Mouse (Mus musculus): ENCODE measurements around the gene F2rl1. TPM values are rescaled to one million over a fixed set of nuclear protein-coding genes. Genes with fewer than 3 reads are reported as not detected.

F2rl1 gene
- polyA plus RNA-seq, 1 experiment = 0.17 TPM

DNA sequence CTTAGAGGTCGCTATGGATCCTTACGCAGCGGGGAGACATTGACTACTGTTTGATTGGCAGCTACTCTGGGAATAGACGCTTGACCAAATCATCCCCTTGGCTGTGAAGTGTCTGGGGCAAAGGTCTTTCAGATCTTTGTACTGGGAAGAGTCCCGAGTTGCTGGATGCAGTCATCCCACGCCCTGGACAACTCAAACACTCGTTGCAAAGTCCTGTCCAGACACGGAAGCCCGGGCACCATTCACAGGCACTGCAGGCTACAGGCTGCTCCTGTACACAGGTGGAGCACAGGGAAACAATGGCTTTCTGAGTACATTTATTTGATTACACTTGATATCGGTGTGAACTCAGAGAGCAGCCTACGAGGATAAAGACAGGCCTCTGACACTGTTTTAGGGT, 33.7 kb downstream of the F2rl1 start:
- Histone ChIP-seq H3K36me3 (ENCODE audit: control insufficient read depth, insufficient read depth, low read length) (no peaks in the 10 kb centered on the region), H3K4me3 (ENCODE audit: control insufficient read depth, low read depth, low read length) (no peak overlapping the region), H3K4me1 (ENCODE audit: control insufficient read depth, insufficient read depth, low read length) (no peaks in the 10 kb centered on the region; the same call in 1 of the 2 replicates), H3K27me3 (ENCODE audit: control insufficient read depth, insufficient read depth, low read length) (no peaks in the 10 kb centered on the region), H3K27ac (ENCODE audit: control insufficient read depth, insufficient read depth, low read depth, low read length) (no peak overlapping the region)
- no peak for TF ChIP-seq CTCF (IDR thresholded peaks at IDR 0.05; ENCODE audit: control insufficient read depth, insufficient read depth, insufficient replicate concordance, low read depth, low read length)
- TF ChIP-seq POLR2A (IDR thresholded peaks at IDR 0.05; ENCODE audit: control insufficient read depth, low read depth, low read length) = no peak

DNA sequence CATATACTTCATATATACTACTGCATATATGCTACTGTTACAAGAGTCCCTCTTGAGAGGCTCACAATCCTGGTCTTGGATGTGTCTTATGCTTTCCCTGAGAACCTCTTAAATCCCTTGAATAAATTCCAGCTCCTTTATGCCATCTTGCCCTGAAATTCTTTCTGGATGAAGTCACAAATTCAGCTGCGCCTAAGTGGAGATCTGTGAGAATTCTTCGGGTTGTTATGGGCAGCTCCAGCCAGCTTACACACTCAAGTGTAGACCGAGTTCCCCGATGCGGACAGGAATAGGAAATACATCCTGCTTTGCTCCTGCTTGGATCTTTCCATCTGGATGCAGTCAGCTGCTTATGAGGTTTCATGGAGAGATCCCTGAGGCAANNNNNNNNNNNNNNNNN, 40.4 kb downstream of the F2rl1 start:
- Histone ChIP-seq H3K4me1 (ENCODE audit: control insufficient read depth, insufficient read depth, low read length) (no peaks in the 10 kb centered on the region), H3K27ac (ENCODE audit: control insufficient read depth, insufficient read depth, low read depth, low read length) (no peak overlapping the region), H3K36me3 (ENCODE audit: control insufficient read depth, insufficient read depth, low read length) (no peaks in the 10 kb centered on the region), H3K4me3 (ENCODE audit: control insufficient read depth, low read depth, low read length) (no peak overlapping the region), H3K27me3 (ENCODE audit: control insufficient read depth, insufficient read depth, low read length) (no peaks in the 10 kb centered on the region)
- TF ChIP-seq POLR2A (IDR thresholded peaks at IDR 0.05; ENCODE audit: control insufficient read depth, low read depth, low read length) = no peak
- no peak for TF ChIP-seq CTCF (IDR thresholded peaks at IDR 0.05; ENCODE audit: control insufficient read depth, insufficient read depth, insufficient replicate concordance, low read depth, low read length)

GRCm38 (mm10) chr13:95481428-95481827, 43.6 kb downstream of the F2rl1 start:
- Histone ChIP-seq H3K27me3 (ENCODE audit: control insufficient read depth, insufficient read depth, low read length) (no peaks in the 10 kb centered on the region), H3K4me1 (ENCODE audit: control insufficient read depth, insufficient read depth, low read length) (peaks cover 2% of the 10 kb centered on the region; the same call in 1 of the 2 replicates), H3K4me3 (ENCODE audit: control insufficient read depth, low read depth, low read length) (no peak overlapping the region), H3K27ac (ENCODE audit: control insufficient read depth, insufficient read depth, low read depth, low read length) (no peak overlapping the region), H3K36me3 (ENCODE audit: control insufficient read depth, insufficient read depth, low read length) (no peaks in the 10 kb centered on the region)
- TF ChIP-seq CTCF (IDR thresholded peaks at IDR 0.05; ENCODE audit: control insufficient read depth, insufficient read depth, insufficient replicate concordance, low read depth, low read length) = peak; percentile 61; the same call in 1 of the 2 replicates
- TF ChIP-seq POLR2A (IDR thresholded peaks at IDR 0.05; ENCODE audit: control insufficient read depth, low read depth, low read length) = no peak

DNA sequence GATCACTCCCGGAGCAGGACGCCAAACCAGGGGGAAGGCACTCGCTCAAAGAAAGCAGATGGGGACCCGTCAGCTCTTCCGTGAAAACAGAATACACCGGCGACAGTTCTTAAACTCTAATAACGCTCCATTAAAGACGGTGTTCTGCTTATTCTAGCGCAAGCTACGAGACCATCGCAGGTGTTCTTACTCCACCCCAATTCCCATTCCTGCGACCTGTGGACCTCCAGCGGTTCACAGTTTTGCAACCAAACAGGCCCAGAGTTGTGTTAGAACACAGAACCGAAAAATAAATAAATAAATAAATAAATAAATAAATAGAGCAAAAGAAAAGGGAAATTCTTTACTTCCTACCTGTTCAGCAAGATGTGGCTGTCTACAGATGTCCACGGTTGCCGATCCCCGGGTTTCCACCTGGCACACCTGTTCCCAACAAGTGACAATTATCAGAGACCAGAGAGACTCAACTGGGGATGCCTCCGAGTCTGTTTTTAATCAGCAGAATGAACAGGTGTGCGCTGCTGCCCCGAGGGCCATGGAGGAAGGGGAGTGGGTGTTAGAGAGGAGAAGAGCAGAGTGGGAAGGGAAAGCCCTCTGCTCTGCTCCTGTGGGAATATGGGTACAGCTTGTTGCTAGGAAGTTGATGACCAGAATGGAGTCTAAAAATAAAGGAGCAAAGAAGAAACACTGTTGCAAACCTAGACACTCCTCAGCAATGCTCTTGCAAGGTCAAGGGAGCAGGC, 46.2 kb downstream of the F2rl1 start, which contains the start of gene S100z:
Gene S100z (minus strand): TSS at position 51 of the 743 bp plus-strand sequence.
- TF ChIP-seq POLR2A (IDR thresholded peaks at IDR 0.05; ENCODE audit: control insufficient read depth, low read depth, low read length) (no peak), CTCF (IDR thresholded peaks at IDR 0.05; ENCODE audit: control insufficient read depth, insufficient read depth, insufficient replicate concordance, low read depth, low read length) (no peak)
- peaks cover 2% of the 10 kb centered on the region; the same call in 1 of the 2 replicates for H3K4me1 ChIP-seq (ENCODE audit: control insufficient read depth, insufficient read depth, low read length)
- H3K27ac ChIP-seq (ENCODE audit: control insufficient read depth, insufficient read depth, low read depth, low read length) = no peak within 1 kb of the TSS
- H3K36me3 ChIP-seq (ENCODE audit: control insufficient read depth, insufficient read depth, low read length) = no peaks in the 10 kb centered on the region
- no peaks in the 10 kb centered on the region for H3K27me3 ChIP-seq (ENCODE audit: control insufficient read depth, insufficient read depth, low read length)
- no peak within 1 kb of the TSS for H3K4me3 ChIP-seq (ENCODE audit: control insufficient read depth, low read depth, low read length)

GRCm38 (mm10) chr13:95477173-95477572, 47.9 kb downstream of the F2rl1 start:
- H3K27ac ChIP-seq (ENCODE audit: control insufficient read depth, insufficient read depth, low read depth, low read length) = no peak overlapping the region
- H3K4me1 ChIP-seq (ENCODE audit: control insufficient read depth, insufficient read depth, low read length) = peaks cover 2% of the 10 kb centered on the region; the same call in 1 of the 2 replicates
- H3K27me3 ChIP-seq (ENCODE audit: control insufficient read depth, insufficient read depth, low read length) = no peaks in the 10 kb centered on the region
- no peak overlapping the region for H3K4me3 ChIP-seq (ENCODE audit: control insufficient read depth, low read depth, low read length)
- TF ChIP-seq CTCF (IDR thresholded peaks at IDR 0.05; ENCODE audit: control insufficient read depth, insufficient read depth, insufficient replicate concordance, low read depth, low read length) = no peak
- TF ChIP-seq POLR2A (IDR thresholded peaks at IDR 0.05; ENCODE audit: control insufficient read depth, low read depth, low read length) = no peak
- H3K36me3 ChIP-seq (ENCODE audit: control insufficient read depth, insufficient read depth, low read length) = no peaks in the 10 kb centered on the region

GRCm38 (mm10) chr13:95475124-95475523, 49.9 kb downstream of the F2rl1 start:
- Histone ChIP-seq H3K27ac (ENCODE audit: control insufficient read depth, insufficient read depth, low read depth, low read length) (no peak overlapping the region), H3K27me3 (ENCODE audit: control insufficient read depth, insufficient read depth, low read length) (no peaks in the 10 kb centered on the region), H3K4me3 (ENCODE audit: control insufficient read depth, low read depth, low read length) (no peak overlapping the region), H3K4me1 (ENCODE audit: control insufficient read depth, insufficient read depth, low read length) (peaks cover 2% of the 10 kb centered on the region; the same call in 1 of the 2 replicates), H3K36me3 (ENCODE audit: control insufficient read depth, insufficient read depth, low read length) (no peaks in the 10 kb centered on the region)
- TF ChIP-seq CTCF (IDR thresholded peaks at IDR 0.05; ENCODE audit: control insufficient read depth, insufficient read depth, insufficient replicate concordance, low read depth, low read length) (no peak), POLR2A (IDR thresholded peaks at IDR 0.05; ENCODE audit: control insufficient read depth, low read depth, low read length) (no peak)

- no peak for TF ChIP-seq POLR2A (IDR thresholded peaks at IDR 0.05; ENCODE audit: control insufficient read depth, low read depth, low read length)
- no peak for TF ChIP-seq CTCF (IDR thresholded peaks at IDR 0.05; ENCODE audit: control insufficient read depth, insufficient read depth, insufficient replicate concordance, low read depth, low read length)
- Histone ChIP-seq H3K27me3 (ENCODE audit: control insufficient read depth, insufficient read depth, low read length) (no peaks in the 10 kb centered on the region), H3K4me3 (ENCODE audit: control insufficient read depth, low read depth, low read length) (no peak overlapping the region), H3K36me3 (ENCODE audit: control insufficient read depth, insufficient read depth, low read length) (no peaks in the 10 kb centered on the region), H3K27ac (ENCODE audit: control insufficient read depth, insufficient read depth, low read depth, low read length) (no peak overlapping the region), H3K4me1 (ENCODE audit: control insufficient read depth, insufficient read depth, low read length) (peaks cover 2% of the 10 kb centered on the region; the same call in 1 of the 2 replicates)
These were observed 50.7 kb downstream of the F2rl1 start for GRCm38 (mm10) chr13:95474294-95474693.

Measured in testis, adult 2 months (tissue).